Mouse (Mus musculus) G1E (cell line): ENCODE data around the gene Plekhg4. TPM values are rescaled to one million over a fixed set of nuclear protein-coding genes. Genes with fewer than 3 reads are reported as not detected.

Source experiments
- ATAC-seq: 2 replicates; pipeline ENCODE4 v1.8.0; 2016; ENCODE audit warnings: mild to moderate bottlenecking; ENCODE audit not compliant: insufficient number of reproducible peaks, poor library complexity, low FRiP score, severe bottlenecking; ENCODE audit errors: extremely low read depth
- DNase-seq: peaks from one replicate; pipeline ENCODE4 v3.0.0; 2012; ENCODE audit warnings: low spot score
- H3K27me3 ChIP-seq: 2 replicates; pipeline ENCODE4 v1.6.1; 2012; ENCODE audit warnings: mild to moderate bottlenecking, low read length, inconsistent platforms; ENCODE audit not compliant: insufficient read depth
- H3K36me3 ChIP-seq: replicated peaks from 2 replicates; pipeline ENCODE3; 2012; ENCODE audit warnings: mild to moderate bottlenecking, inconsistent platforms
- H3K4me1 ChIP-seq: 2 replicates; pipeline ENCODE4 v1.6.1; 2012; ENCODE audit warnings: low read depth, low read length, inconsistent platforms, mixed read lengths; ENCODE audit not compliant: insufficient read depth
- H3K4me3 ChIP-seq: 2 replicates; pipeline ENCODE4 v1.5.1; 2012; ENCODE audit warnings: low read depth, mild to moderate bottlenecking, inconsistent platforms, low read length, moderate library complexity, mixed read lengths
- H3K9me3 ChIP-seq: replicated peaks from 2 replicates; pipeline ENCODE4 v1.6.1; 2012; ENCODE audit warnings: inconsistent platforms
- CTCF ChIP-seq: IDR thresholded peaks from 2 replicates; pipeline ENCODE4 v1.5.1; 2012; ENCODE audit warnings: low read depth, low read length, inconsistent platforms, mixed read lengths
- GATA1 ChIP-seq: IDR thresholded peaks from 2 replicates; pipeline ENCODE4 v1.6.1; 2012; ENCODE audit warnings: borderline replicate concordance, low read length, inconsistent platforms, mixed read lengths
- GATA2 ChIP-seq: IDR thresholded peaks from 2 replicates; pipeline ENCODE4 v1.6.1; 2012; ENCODE audit warnings: low read depth, low read length, inconsistent platforms, borderline replicate concordance
- POLR2AphosphoS5 ChIP-seq: IDR thresholded peaks from 2 replicates; pipeline ENCODE4 v1.6.1; 2012; ENCODE audit warnings: low read depth, low read length, inconsistent platforms; ENCODE audit not compliant: insufficient replicate concordance
- TAL1 ChIP-seq: conservative IDR thresholded peaks from 2 replicates; pipeline ENCODE4 v1.6.1; 2012; ENCODE audit warnings: low read depth, low read length, inconsistent platforms, mixed read lengths
- polyA plus RNA-seq: library from polyadenylated mRNA; stranded (reverse); fragments of >175 nt; gene quantifications from 2 replicates; pipeline ENCODE4 v1.2.3, GENCODE M21; 2012
- total RNA-seq, 2 experiments: library from RNA; stranded (forward) in 1 of 2; stranded (reverse) in 1 of 2; fragments of 200-1000 nt in 1 of 2; fragments of >200 nt in 1 of 2; fragmentation: Nextera tagmentation in 1 of 2; gene quantifications; 2 replicates each; pipeline ENCODE4 v1.2.3; 2014 to 2017

The Plekhg4 gene
- total and polyA plus RNA-seq, 3 experiments, result 0.01 to 0.11 TPM; not detected in 1

DNA sequence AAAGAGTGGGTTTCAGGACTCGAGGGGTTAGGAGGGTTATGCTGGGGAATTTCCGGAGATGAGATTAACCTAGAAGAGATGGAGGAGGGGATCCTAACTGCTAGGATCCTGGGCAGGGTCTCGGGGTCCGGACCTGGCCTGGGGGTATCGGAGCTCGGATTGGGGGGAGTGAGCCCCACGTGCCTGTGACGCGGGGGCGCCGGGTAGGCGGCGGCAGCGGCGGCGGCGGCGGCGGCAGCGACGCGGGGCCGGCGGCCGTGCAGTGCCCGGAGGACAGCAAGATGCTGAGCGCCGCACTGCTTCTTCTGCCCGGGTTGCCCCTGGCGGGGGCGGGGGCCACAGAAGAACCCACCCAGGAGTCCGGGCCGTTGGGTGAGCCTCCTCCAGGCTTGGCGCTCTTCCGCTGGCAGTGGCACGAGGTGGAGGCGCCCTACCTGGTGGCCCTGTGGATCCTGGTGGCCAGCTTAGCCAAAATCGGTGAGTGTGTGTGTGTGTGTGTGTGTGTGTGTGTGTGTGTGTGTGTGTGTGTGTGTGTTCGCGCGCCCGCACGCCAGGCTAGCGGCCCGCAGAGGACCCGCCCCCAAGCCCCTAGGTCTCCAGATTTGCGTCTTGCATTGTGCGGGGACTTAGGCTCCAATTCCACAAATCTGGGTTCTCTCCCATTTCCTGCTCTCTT, 23.8 kb upstream of the Plekhg4 start:
- Histone ChIP-seq H3K4me1 (peaks cover 55% of the 10 kb centered on the region), H3K27me3 (peaks cover 57% of the 10 kb centered on the region), H3K9me3 (no peaks in the 10 kb centered on the region), H3K4me3 (peak overlapping the region; percentile 74), H3K36me3 (no peaks in the 10 kb centered on the region)
- ATAC-seq (no peak), DNase-seq (no peak)
- no peak for TF ChIP-seq POLR2AphosphoS5
- no peak for TF ChIP-seq GATA1
- no peak for TF ChIP-seq TAL1
- TF ChIP-seq CTCF, result no peak
- TF ChIP-seq GATA2, result no peak

GRCm38 (mm10) chr8:105350186-105350585, 22.9 kb upstream of the Plekhg4 start:
- ATAC-seq, result no peak
- Histone ChIP-seq H3K4me1 (peaks cover 46% of the 10 kb centered on the region), H3K27me3 (peaks cover 57% of the 10 kb centered on the region), H3K9me3 (no peaks in the 10 kb centered on the region), H3K4me3 (no peak overlapping the region), H3K36me3 (no peaks in the 10 kb centered on the region)
- no peak for TF ChIP-seq POLR2AphosphoS5
- TF ChIP-seq GATA1, result no peak
- no peak for TF ChIP-seq TAL1
- no peak for TF ChIP-seq GATA2
- TF ChIP-seq CTCF, result no peak
- no peak for DNase-seq

GRCm38 (mm10) chr8:105353583-105354135, 19.4 kb upstream of the Plekhg4 start:
- TF ChIP-seq GATA2 (no peak), POLR2AphosphoS5 (no peak), GATA1 (no peak), CTCF (no peak), TAL1 (no peak)
- ATAC-seq (no peak), DNase-seq (no peak)
- no peak overlapping the region for H3K4me3 ChIP-seq
- H3K4me1 ChIP-seq, result peaks cover 14% of the 10 kb centered on the region
- H3K9me3 ChIP-seq, result no peaks in the 10 kb centered on the region
- H3K36me3 ChIP-seq, result no peaks in the 10 kb centered on the region
- peaks cover 71% of the 10 kb centered on the region for H3K27me3 ChIP-seq

DNA sequence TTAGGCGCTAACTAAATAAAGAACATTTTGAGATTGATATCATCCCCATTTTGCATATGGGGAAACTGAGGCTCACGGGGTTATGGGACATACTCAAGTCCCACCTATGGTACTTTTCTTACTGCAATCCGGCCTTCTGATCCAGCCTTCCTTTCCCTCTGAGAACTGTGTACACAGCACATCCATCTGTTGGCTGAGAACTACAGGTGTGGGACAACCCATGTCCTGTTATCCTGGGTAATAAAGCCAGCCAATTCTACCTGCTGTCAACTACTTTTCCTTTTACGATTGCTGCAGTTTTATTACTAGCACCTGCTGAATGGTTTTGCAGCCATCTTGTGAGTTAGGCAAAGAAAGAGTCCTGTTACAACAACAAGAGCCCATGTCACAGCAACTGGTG, 18.5 kb upstream of the Plekhg4 start:
- Histone ChIP-seq H3K36me3 (no peaks in the 10 kb centered on the region), H3K9me3 (no peaks in the 10 kb centered on the region), H3K4me1 (peaks cover 5% of the 10 kb centered on the region), H3K27me3 (peaks cover 69% of the 10 kb centered on the region), H3K4me3 (no peak overlapping the region)
- no peak for ATAC-seq
- no peak for DNase-seq
- TF ChIP-seq GATA1, result no peak
- TF ChIP-seq POLR2AphosphoS5, result no peak
- TF ChIP-seq TAL1, result no peak
- no peak for TF ChIP-seq CTCF

- ATAC-seq (no peak), DNase-seq (no peak)
- Histone ChIP-seq H3K36me3 (no peaks in the 10 kb centered on the region), H3K4me3 (no peak overlapping the region), H3K4me1 (peaks cover 3% of the 10 kb centered on the region; the same call in 1 of the 2 replicates), H3K9me3 (no peaks in the 10 kb centered on the region), H3K27me3 (peaks cover 63% of the 10 kb centered on the region)
- TF ChIP-seq GATA1, result no peak
- no peak for TF ChIP-seq GATA2
- TF ChIP-seq TAL1, result no peak
- TF ChIP-seq POLR2AphosphoS5, result no peak
- TF ChIP-seq CTCF, result no peak
Observed at GRCm38 (mm10) chr8:105355179-105356024, 17.7 kb upstream of the Plekhg4 start.

DNA sequence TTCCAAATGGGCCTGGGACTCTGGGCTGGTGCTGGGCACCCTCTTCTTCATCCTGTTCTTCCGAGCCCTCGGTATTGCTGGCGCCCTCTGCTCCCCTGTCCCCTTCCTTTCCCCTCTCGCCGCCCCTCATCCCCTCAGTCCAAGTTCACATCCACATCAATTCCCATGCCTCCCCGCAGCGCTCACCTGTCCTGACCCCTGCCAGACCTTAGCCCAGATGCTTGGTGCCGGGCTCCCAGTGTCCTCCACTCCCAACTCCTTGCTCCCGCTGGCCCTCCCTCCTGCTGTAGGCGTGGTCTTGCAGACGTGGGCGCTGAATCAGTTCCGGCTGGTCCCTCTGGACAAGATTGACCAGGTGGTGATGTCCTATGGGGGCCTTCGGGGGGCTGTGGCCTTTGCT, 16.4 kb upstream of the Plekhg4 start:
- no peak overlapping the region for H3K4me3 ChIP-seq
- H3K27me3 ChIP-seq, result peaks cover 56% of the 10 kb centered on the region
- peaks cover 3% of the 10 kb centered on the region; the same call in 1 of the 2 replicates for H3K4me1 ChIP-seq
- no peak for TF ChIP-seq GATA1
- TF ChIP-seq GATA2, result no peak
- no peak for ATAC-seq
- no peaks in the 10 kb centered on the region for H3K9me3 ChIP-seq
- H3K36me3 ChIP-seq, result no peaks in the 10 kb centered on the region
- DNase-seq, result no peak
